Mouse (Mus musculus): ENCODE results near the gene Lgr6. TPM values are rescaled to one million over a fixed set of nuclear protein-coding genes. Genes with fewer than 3 reads are reported as not detected.

Gene Lgr6
- 1 to 10 TPM; 2.1 to 5.2 TPM for total RNA-seq (2021)
- long read RNA-seq, experiment 1, full-length matches to known transcripts = 5 of 10 reads
- long read RNA-seq, experiment 1, partial matches to known transcripts = 1 of 10 reads
- long read RNA-seq, experiment 1, other reads (novel, unspliced or antisense) = 4 of 10 reads
- long read RNA-seq, experiment 2, full-length matches to known transcripts = 1 of 5 reads
- long read RNA-seq, experiment 2, partial matches to known transcripts = 2 of 5 reads
- long read RNA-seq, experiment 2, other reads (novel, unspliced or antisense) = 2 of 5 reads

- DNase-seq (ENCODE audit: low spot score in 2 of 2) = no peak
Measured at GRCm38 (mm10) chr1:135105124-135105523, at the start of gene Lgr6. Gene Lgr6 (minus strand): TSS chr1:135105276.

- DNase-seq (ENCODE audit: low spot score in 2 of 2) = peak; percentile 61 to 68
Measured at GRCm38 (mm10) chr1:135154411-135154959, 49.4 kb upstream of the Lgr6 start.

GRCm38 (mm10) chr1:135154011-135154410 is 48.9 kb upstream of the Lgr6 start:
- no peak for DNase-seq (ENCODE audit: low spot score in 2 of 2)

- no peak for DNase-seq (ENCODE audit: low spot score in 2 of 2)
Measured at GRCm38 (mm10) chr1:135148996-135149395, 43.9 kb upstream of the Lgr6 start.

GRCm38 (mm10) chr1:135148476-135148875 is 43.4 kb upstream of the Lgr6 start:
- DNase-seq (ENCODE audit: low spot score in 2 of 2) = no peak

- no peak for DNase-seq (ENCODE audit: low spot score in 2 of 2)
Measured at GRCm38 (mm10) chr1:135147702-135148058, 42.6 kb upstream of the Lgr6 start.

- DNase-seq (ENCODE audit: low spot score in 2 of 2) = peak; percentile 81 to 84
Measured at GRCm38 (mm10) chr1:135146946-135147701, 42.0 kb upstream of the Lgr6 start.

GRCm38 (mm10) chr1:135146077-135146945 is 41.2 kb upstream of the Lgr6 start, which contains the start of gene Arl8a:
Gene Arl8a (plus strand): TSS chr1:135146824.
- DNase-seq (ENCODE audit: low spot score in 2 of 2) = peak; percentile 86 to 90

GRCm38 (mm10) chr1:135143940-135144339 is 38.9 kb upstream of the Lgr6 start:
- no peak for DNase-seq (ENCODE audit: low spot score in 2 of 2)

- DNase-seq (ENCODE audit: low spot score in 2 of 2) = no peak
Measured at GRCm38 (mm10) chr1:135142452-135142851, 37.4 kb upstream of the Lgr6 start.

GRCm38 (mm10) chr1:135139906-135140305 is 34.8 kb upstream of the Lgr6 start:
- no peak for DNase-seq (ENCODE audit: low spot score in 2 of 2)

GRCm38 (mm10) chr1:135136500-135136899 is 31.4 kb upstream of the Lgr6 start:
- peak; percentile 52 to 69 for DNase-seq (ENCODE audit: low spot score in 2 of 2)

- no peak for DNase-seq (ENCODE audit: low spot score in 2 of 2)
Measured at GRCm38 (mm10) chr1:135135111-135135787, 30.2 kb upstream of the Lgr6 start.

GRCm38 (mm10) chr1:135133678-135134435 is 28.8 kb upstream of the Lgr6 start:
- no peak for DNase-seq (ENCODE audit: low spot score in 2 of 2)

- no peak for DNase-seq (ENCODE audit: low spot score in 2 of 2)
Measured at GRCm38 (mm10) chr1:135132893-135133369, 27.9 kb upstream of the Lgr6 start.

- DNase-seq (ENCODE audit: low spot score in 2 of 2) = peak; percentile 69 to 73
Measured at GRCm38 (mm10) chr1:135132473-135132872, 27.4 kb upstream of the Lgr6 start, which contains the start of gene Ptpn7. Gene Ptpn7 (plus strand): TSS chr1:135132700.

- no peak for DNase-seq (ENCODE audit: low spot score in 2 of 2)
Measured at GRCm38 (mm10) chr1:135131560-135131959, 26.5 kb upstream of the Lgr6 start.

GRCm38 (mm10) chr1:135131034-135131433 is 26.0 kb upstream of the Lgr6 start:
- no peak for DNase-seq (ENCODE audit: low spot score in 2 of 2)

- no peak for DNase-seq (ENCODE audit: low spot score in 2 of 2)
Measured at GRCm38 (mm10) chr1:135130376-135131018, 25.4 kb upstream of the Lgr6 start.

All from adrenal gland, adult 18-20 months (tissue).